22 mouse cellular contexts compared by ENCODE assay signal in the genomic region with DNA sequence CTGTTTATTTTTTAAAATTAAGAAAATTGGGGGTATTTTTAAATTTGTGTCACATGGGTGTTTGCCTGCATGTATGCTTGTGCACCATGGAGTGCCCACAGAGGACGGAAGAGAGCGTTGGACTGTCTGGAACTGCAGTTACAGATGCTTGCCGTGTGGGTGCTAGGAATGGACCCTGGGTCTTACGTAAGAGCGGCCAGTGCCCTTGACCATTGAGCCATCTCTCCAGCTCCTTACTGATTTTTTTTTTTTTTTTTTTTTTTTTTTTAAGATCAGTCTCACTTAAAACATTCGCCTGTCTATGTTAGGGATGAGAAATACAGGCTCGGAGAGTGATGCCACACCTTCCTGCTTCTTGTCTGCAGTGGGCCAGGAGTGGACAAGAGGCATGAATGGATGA. TPM values are rescaled to one million over a fixed set of nuclear protein-coding genes. Genes with fewer than 3 reads are reported as not detected.
DNase-seq lines count a peak whose midpoint lies in the region; ATAC-seq and TF ChIP-seq lines count a peak whose summit lies in the region.
"Had no signal": no experiment of that assay in that cellular context is flagged by ENCODE, and none has a peak within 500 bp of the region (broad histone marks: within the 10 kb centered on the region; RNA-seq: fewer than 3 reads in every experiment).

No protein-coding gene starts in this region.

- no peak overlapping the region for H3K9ac ChIP-seq in liver, adult 2 months (ENCODE audit: low read depth, low read length)
- H3K9ac ChIP-seq in liver, postnatal 0 days (replicated peaks) = no peak overlapping the region
- H3K9ac ChIP-seq in ES-E14 (ENCODE audit: insufficient read depth, low read depth, low read length, poor library complexity, severe bottlenecking) (no peak overlapping the region), MEL (ENCODE audit: control insufficient read depth, low read depth, low read length, poor library complexity, severe bottlenecking) (no peak overlapping the region)
- H3K9ac ChIP-seq: embryonic facial prominence, embryonic 13.5 days; embryonic facial prominence, embryonic 15.5 days; forebrain, embryonic 13.5 days; forebrain, embryonic 15.5 days; forebrain, postnatal 0 days had no signal

- in situ Hi-C loops in ES-E14 (cut with MboI; ENCODE audit: low sequenced_read_pairs in 2 of 2, unreplicated experiment in 2 of 2) = no loop called here

- no peak overlapping the region for H3K27ac ChIP-seq in liver, adult 2 months (replicated peaks; ENCODE audit: insufficient read depth, low read depth, low read length)
- no peak overlapping the region for H3K27ac ChIP-seq in liver, postnatal 0 days (ENCODE audit: low read depth)
- H3K27ac ChIP-seq in ES-E14 (ENCODE audit: insufficient read depth, low read depth, low read length, poor library complexity, severe bottlenecking) (no peak overlapping the region), MEL (ENCODE audit: control insufficient read depth, low read depth, low read length) (no peak overlapping the region)
- H3K27ac ChIP-seq: embryonic facial prominence, embryonic 13.5 days; embryonic facial prominence, embryonic 15.5 days; forebrain, embryonic 13.5 days; forebrain, embryonic 15.5 days had no signal

- H3K36me3 ChIP-seq in liver, adult 2 months (ENCODE audit: control insufficient read depth, insufficient read depth, low read length) = no peaks in the 10 kb centered on the region
- H3K36me3 ChIP-seq in liver, postnatal 0 days (replicated peaks; ENCODE audit: insufficient read depth, low read length) = no peaks in the 10 kb centered on the region
- H3K36me3 ChIP-seq in ES-E14 (ENCODE audit: control insufficient read depth, insufficient read depth, low read length, poor library complexity, severe bottlenecking) = peaks cover 5% of the 10 kb centered on the region; the same call in 1 of the 2 replicates
- peaks cover 3 to 11% of the 10 kb centered on the region in 2 experiments for H3K36me3 ChIP-seq in MEL (ENCODE audit: control insufficient read depth in 1 of 2, insufficient read depth in 2 of 2, low read length in 2 of 2)
- H3K36me3 ChIP-seq: embryonic facial prominence, embryonic 13.5 days; embryonic facial prominence, embryonic 15.5 days; forebrain, embryonic 15.5 days had no signal

- TF ChIP-seq POLR2A in liver, adult 2 months (IDR thresholded peaks at IDR 0.05; ENCODE audit: extremely low read depth, insufficient read depth, low read length) = no peak
- TF ChIP-seq POLR2A in MEL (IDR thresholded peaks at IDR 0.05; ENCODE audit: control insufficient read depth in 1 of 2, insufficient read depth in 1 of 2, low read depth in 1 of 2, low read length in 2 of 2, poor library complexity in 1 of 2) = no peak

- H3K4me3 ChIP-seq in liver, adult 2 months (ENCODE audit: insufficient read depth, low read depth, low read length) = no peak overlapping the region
- H3K4me3 ChIP-seq in liver, postnatal 0 days (ENCODE audit: low read depth, low read length) = no peak overlapping the region
- no peak overlapping the region for H3K4me3 ChIP-seq in ES-E14 (ENCODE audit: insufficient read depth in 1 of 2, low read depth in 1 of 2, low read length in 2 of 2, poor library complexity in 1 of 2, severe bottlenecking in 1 of 2)
- no peak overlapping the region for H3K4me3 ChIP-seq in MEL (ENCODE audit: control insufficient read depth in 1 of 2, insufficient read depth in 1 of 2, low read depth in 2 of 2, low read length in 2 of 2)
- H3K4me3 ChIP-seq: embryonic facial prominence, embryonic 13.5 days; embryonic facial prominence, embryonic 15.5 days; forebrain, embryonic 13.5 days; forebrain, embryonic 15.5 days had no signal

- no peak overlapping the region for H3K4me2 ChIP-seq in liver, postnatal 0 days (ENCODE audit: low read depth, low read length)
- H3K4me2 ChIP-seq: embryonic facial prominence, embryonic 13.5 days; embryonic facial prominence, embryonic 15.5 days; forebrain, embryonic 13.5 days; forebrain, embryonic 15.5 days had no signal

- H3K4me1 ChIP-seq in liver, adult 2 months (ENCODE audit: control insufficient read depth, insufficient read depth, low read length) = 0 out of 2 replicates have a peak, but pooled peaks cover 2% of the 10 kb centered on the region
- peaks cover 11% of the 10 kb centered on the region; the same call in 1 of the 2 replicates for H3K4me1 ChIP-seq in liver, postnatal 0 days (ENCODE audit: insufficient read depth)
- H3K4me1 ChIP-seq in ES-E14 (ENCODE audit: control insufficient read depth in 2 of 2, insufficient read depth in 2 of 2, low read length in 2 of 2, poor library complexity in 1 of 2) (peaks cover 9 to 29% of the 10 kb centered on the region in 2 experiments), MEL (ENCODE audit: control insufficient read depth in 1 of 2, insufficient read depth in 2 of 2, low read length in 2 of 2) (peaks cover 0 to 10% of the 10 kb centered on the region in 2 experiments; a peak in 2 of 4 replicates)
- H3K4me1 ChIP-seq: forebrain, embryonic 13.5 days; forebrain, embryonic 15.5 days had no signal

- peaks cover 25% of the 10 kb centered on the region; the same call in 1 of the 2 replicates for H3K79me2 ChIP-seq in liver, adult 2 months (ENCODE audit: control insufficient read depth, insufficient read depth, low read length)
- H3K79me2 ChIP-seq in MEL (ENCODE audit: control insufficient read depth, insufficient read depth, low read length, poor library complexity) = peaks cover 61% of the 10 kb centered on the region

- WGBS in liver, adult 2 months = 71% methylated on average over 7 of the region's 7 CpGs
- WGBS in liver, postnatal 0 days (ENCODE audit: insufficient replicate concordance) = 83% methylated on average over 7 of the region's 7 CpGs

- no peak for ATAC-seq in liver, postnatal 0 days
- ATAC-seq in frontal cortex, adult (ENCODE audit: low TSS enrichment) = no peak
- ATAC-seq: forebrain, embryonic 13.5 days; forebrain, embryonic 15.5 days; forebrain, postnatal 0 days had no signal

- TF ChIP-seq RAD21 in MEL (IDR thresholded peaks at IDR 0.05; ENCODE audit: low read depth, low read length) = no peak

- TF ChIP-seq EP300 in liver, postnatal 0 days (IDR thresholded peaks at IDR 0.05; ENCODE audit: low read depth) = no peak
- TF ChIP-seq EP300 in MEL (IDR thresholded peaks at IDR 0.05; ENCODE audit: low read depth in 1 of 2, low read length in 2 of 2) = no peak

- H3K9me3 ChIP-seq in liver, postnatal 0 days (ENCODE audit: low read length) = no peaks in the 10 kb centered on the region
- no peaks in the 10 kb centered on the region for H3K9me3 ChIP-seq in ES-E14 (ENCODE audit: control insufficient read depth, insufficient read depth, low read depth, low read length)
- no peaks in the 10 kb centered on the region for H3K9me3 ChIP-seq in MEL (replicated peaks; ENCODE audit: insufficient read depth, low read length)
- H3K9me3 ChIP-seq: embryonic facial prominence, embryonic 13.5 days; embryonic facial prominence, embryonic 15.5 days; forebrain, embryonic 13.5 days; forebrain, embryonic 15.5 days; G1E had no signal

- H3K27me3 ChIP-seq in liver, adult 2 months (ENCODE audit: control insufficient read depth, insufficient read depth, low read length) = no peaks in the 10 kb centered on the region
- H3K27me3 ChIP-seq in liver, postnatal 0 days (ENCODE audit: insufficient read depth, low read length) = no peaks in the 10 kb centered on the region
- H3K27me3 ChIP-seq in MEL (ENCODE audit: control insufficient read depth in 1 of 2, insufficient read depth in 2 of 2, low read length in 2 of 2) = no peaks in the 10 kb centered on the region
- H3K27me3 ChIP-seq: embryonic facial prominence, embryonic 13.5 days; embryonic facial prominence, embryonic 15.5 days; forebrain, embryonic 13.5 days; forebrain, embryonic 15.5 days had no signal

- 0 out of 2 replicates have a peak, but pooled peaks have one; percentile 10 for TF ChIP-seq CTCF in liver, adult 2 months (IDR thresholded peaks at IDR 0.05; ENCODE audit: low read depth, low read length)
- no peak for TF ChIP-seq CTCF in liver, postnatal 0 days (IDR thresholded peaks at IDR 0.05; ENCODE audit: low read depth)
- TF ChIP-seq CTCF in MEL (IDR thresholded peaks at IDR 0.05 in 2 of 3, conservative IDR thresholded peaks at IDR 0.05 in 1 of 3; ENCODE audit: control insufficient read depth in 1 of 3, insufficient read depth in 1 of 3, low read depth in 2 of 3, low read length in 3 of 3, poor library complexity in 1 of 3, severe bottlenecking in 1 of 3) = no peak

- DNase-seq in liver, adult 2 months (ENCODE audit: extremely low read depth, low read depth, low spot score) = peak; percentile 64
- DNase-seq in liver, postnatal 0 days = no peak
- DNase-seq in ES-E14 (ENCODE audit: low read depth, low spot score) (no peak), MEL (ENCODE audit: low read depth, low spot score) (no peak)
- no peak for DNase-seq in gastrocnemius, postnatal 10 days
- DNase-seq: adrenal gland, adult 2 months; adrenal gland, postnatal 10 days; adrenal gland, postnatal 25 days; cerebellum, adult 11 months; cerebellum, adult 18-20 months; cerebellum, adult 8-10 months; cerebellum, adult 9-11 months; cerebellum, postnatal 14 days; cerebellum, postnatal 36 days; embryo, embryonic 11 days; forebrain, postnatal 0 days had no signal

TF ChIP-seq in ES-E14, 5 proteins besides CTCF, POLR2A, EP300 and RAD21:
- peak; percentile 72 for TF ChIP-seq ZNF384 (IDR thresholded peaks at IDR 0.05; ENCODE audit: low read depth, low read length)
- TF ChIP-seq ZC3H11A (IDR thresholded peaks at IDR 0.05; ENCODE audit: borderline replicate concordance, low read depth, low read length) = no peak
- TF ChIP-seq MAFK (IDR thresholded peaks at IDR 0.05; ENCODE audit: insufficient read depth, low read depth, low read length) = no peak
- TF ChIP-seq CHD2 (IDR thresholded peaks at IDR 0.05; ENCODE audit: low read depth, low read length) = no peak

TF ChIP-seq in MEL, 35 proteins besides CTCF, POLR2A, EP300 and RAD21:
- TF ChIP-seq ZNF384 (IDR thresholded peaks at IDR 0.05; ENCODE audit: low read depth, low read length) (peak; percentile 48), NELFE (IDR thresholded peaks at IDR 0.05; ENCODE audit: low read depth, low read length) (no peak), ZMIZ1 (IDR thresholded peaks at IDR 0.05; ENCODE audit: low read depth, low read length) (no peak), ZC3H11A (IDR thresholded peaks at IDR 0.05; ENCODE audit: low read depth, low read length) (no peak), HCFC1 (IDR thresholded peaks at IDR 0.05; ENCODE audit: low read depth, low read length) (no peak), GATA1 (IDR thresholded peaks at IDR 0.05; ENCODE audit: low read depth, low read length) (no peak), KAT2A (conservative IDR thresholded peaks at IDR 0.05; ENCODE audit: low read depth, low read length) (no peak), ETS1 (IDR thresholded peaks at IDR 0.05; ENCODE audit: low read depth, low read length) (no peak)

RNA-seq across cellular contexts. Expression of a gene that starts 29.7 kb away (rescaled TPM):
- total RNA-seq in liver, adult 2 months (2014; rRNA removed) = 3.1 and 3.8 TPM in 2 replicates
- polyA plus RNA-seq in liver, adult 2 months (2012; rRNA removed) = 4.8 and 5.2 TPM in 2 replicates
- polyA plus RNA-seq in liver, postnatal 0 days (2015; fragmentation: Nextera tagmentation; extraction: Ambion mirVana) = 1.3 and 1.4 TPM in 2 replicates
- total RNA-seq in ES-E14 (2012; rRNA removed) = 19.4 and 21.6 TPM in 2 replicates
- 7.8 and 10.8 TPM in 2 replicates for total RNA-seq in MEL (2012; rRNA removed)
- 10 to 100 TPM; 25.9 to 76.0 TPM for polyA plus RNA-seq in MEL (2012; ENCODE audit: insufficient read depth in 1 of 2, insufficient read length in 2 of 2, low read depth in 1 of 2, low replicate concordance in 2 of 2, missing spikeins in 1 of 2)
- 10 to 100 TPM; 17.3 to 19.4 TPM for total RNA-seq in gastrocnemius, postnatal 10 days (2021)
